Mouse (Mus musculus): Measurements from ENCODE around the gene Kat2b. TPM values are rescaled to one million over a fixed set of nuclear protein-coding genes. Genes with fewer than 3 reads are reported as not detected.
A peak's percentile ranks its signal among the peaks of the same experiment; 100 is the strongest.
"Not testable (repeated sequence)": the region's sequence is repeated elsewhere in the genome, so short reads cannot be mapped to it uniquely, and the experiment has no call there.

Gene Kat2b
- polyA plus RNA-seq, 1 experiment from 2014 or later = 11.2 TPM

GRCm38 (mm10) chr17:53688321-53688720, 121.7 kb downstream of the Kat2b start:
- ATAC-seq (ENCODE audit: low read depth) = no peak
- whole genome bisulfite sequencing = 30% methylated on average over 1 of the region's 1 CpGs
- Histone ChIP-seq H3K36me3 (ENCODE audit: control insufficient read depth, insufficient read depth, low read length) (no peaks in the 10 kb centered on the region), H3K9ac (replicated peaks; ENCODE audit: low read depth, low read length) (no peak overlapping the region), H3K27me3 (ENCODE audit: control insufficient read depth, insufficient read depth, low read length) (no peaks in the 10 kb centered on the region), H3K4me2 (ENCODE audit: low read depth, low read length) (peak overlapping the region; percentile 65; the same call in 1 of the 2 replicates), H3K27ac (ENCODE audit: low read depth, low read length) (no peak overlapping the region), H3K4me1 (ENCODE audit: control insufficient read depth, insufficient read depth, low read length) (no peaks in the 10 kb centered on the region), H3K4me3 (ENCODE audit: low read depth, low read length) (peak overlapping the region; percentile 48; the same call in 1 of the 2 replicates), H3K9me3 (ENCODE audit: control insufficient read depth, low read length) (no peaks in the 10 kb centered on the region)

GRCm38 (mm10) chr17:53688877-53689802, 122.5 kb downstream of the Kat2b start, which contains the start of gene Sgo1:
TSS of gene Sgo1 (minus strand) at chr17:53689333.
- under 1% methylated on average over 78 of the region's 78 CpGs for WGBS
- H3K4me3 ChIP-seq (ENCODE audit: low read depth, low read length) = peak within 1 kb of the TSS; percentile 48
- ATAC-seq (ENCODE audit: low read depth) = peak; percentile 99
- no peaks in the 10 kb centered on the region for H3K36me3 ChIP-seq (ENCODE audit: control insufficient read depth, insufficient read depth, low read length)
- H3K4me2 ChIP-seq (ENCODE audit: low read depth, low read length) = peak within 1 kb of the TSS; percentile 65
- no peaks in the 10 kb centered on the region for H3K4me1 ChIP-seq (ENCODE audit: control insufficient read depth, insufficient read depth, low read length)
- peak within 1 kb of the TSS; percentile 72 for H3K9ac ChIP-seq (replicated peaks; ENCODE audit: low read depth, low read length)
- H3K27ac ChIP-seq (ENCODE audit: low read depth, low read length) = peak within 1 kb of the TSS; percentile 94
- no peaks in the 10 kb centered on the region for H3K27me3 ChIP-seq (ENCODE audit: control insufficient read depth, insufficient read depth, low read length)
- H3K9me3 ChIP-seq (ENCODE audit: control insufficient read depth, low read length) = no peaks in the 10 kb centered on the region

- Histone ChIP-seq H3K27me3 (ENCODE audit: control insufficient read depth, insufficient read depth, low read length) (no peaks in the 10 kb centered on the region), H3K4me1 (ENCODE audit: control insufficient read depth, insufficient read depth, low read length) (no peaks in the 10 kb centered on the region), H3K36me3 (ENCODE audit: control insufficient read depth, insufficient read depth, low read length) (no peaks in the 10 kb centered on the region), H3K27ac (ENCODE audit: low read depth, low read length) (peak overlapping the region; percentile 94), H3K9me3 (ENCODE audit: control insufficient read depth, low read length) (no peaks in the 10 kb centered on the region), H3K4me3 (ENCODE audit: low read depth, low read length) (peak overlapping the region; percentile 48), H3K9ac (replicated peaks; ENCODE audit: low read depth, low read length) (peak overlapping the region; percentile 72), H3K4me2 (ENCODE audit: low read depth, low read length) (peak overlapping the region; percentile 53)
- 10% methylated on average over 7 of the region's 7 CpGs for WGBS
- peak; percentile 31 for ATAC-seq (ENCODE audit: low read depth)
Measured at GRCm38 (mm10) chr17:53689946-53690345, 123.3 kb downstream of the Kat2b start.

GRCm38 (mm10) chr17:53694039-53694438, 127.4 kb downstream of the Kat2b start:
- H3K4me3 ChIP-seq (ENCODE audit: low read depth, low read length) = no peak overlapping the region
- ATAC-seq (ENCODE audit: low read depth) = no peak
- H3K9me3 ChIP-seq (ENCODE audit: control insufficient read depth, low read length) = no peaks in the 10 kb centered on the region
- H3K27me3 ChIP-seq (ENCODE audit: control insufficient read depth, insufficient read depth, low read length) = no peaks in the 10 kb centered on the region
- H3K27ac ChIP-seq (ENCODE audit: low read depth, low read length) = no peak overlapping the region
- H3K36me3 ChIP-seq (ENCODE audit: control insufficient read depth, insufficient read depth, low read length) = no peaks in the 10 kb centered on the region
- no peak overlapping the region for H3K9ac ChIP-seq (replicated peaks; ENCODE audit: low read depth, low read length)
- no peaks in the 10 kb centered on the region for H3K4me1 ChIP-seq (ENCODE audit: control insufficient read depth, insufficient read depth, low read length)
- WGBS = 84% methylated on average over 2 of the region's 2 CpGs
- no peak overlapping the region for H3K4me2 ChIP-seq (ENCODE audit: low read depth, low read length)

GRCm38 (mm10) chr17:53697521-53697920, 130.9 kb downstream of the Kat2b start:
- not testable (repeated sequence) for H3K4me2 ChIP-seq (ENCODE audit: low read depth, low read length); H3K4me1 ChIP-seq (ENCODE audit: control insufficient read depth, insufficient read depth, low read length); ATAC-seq (ENCODE audit: low read depth); H3K4me3 ChIP-seq (ENCODE audit: low read depth, low read length); H3K9ac ChIP-seq (replicated peaks; ENCODE audit: low read depth, low read length); H3K27ac ChIP-seq (ENCODE audit: low read depth, low read length); H3K36me3 ChIP-seq (ENCODE audit: control insufficient read depth, insufficient read depth, low read length); H3K9me3 ChIP-seq (ENCODE audit: control insufficient read depth, low read length); H3K27me3 ChIP-seq (ENCODE audit: control insufficient read depth, insufficient read depth, low read length)
- 93% methylated on average over 8 of the region's 8 CpGs for WGBS

GRCm38 (mm10) chr17:53714453-53714852, 147.8 kb downstream of the Kat2b start:
- WGBS = 73% methylated on average over 1 of the region's 1 CpGs

GRCm38 (mm10) chr17:53715161-53715560, 148.5 kb downstream of the Kat2b start:
- H3K27ac ChIP-seq (ENCODE audit: low read depth, low read length); H3K4me2 ChIP-seq (ENCODE audit: low read depth, low read length); H3K4me3 ChIP-seq (ENCODE audit: low read depth, low read length); H3K27me3 ChIP-seq (ENCODE audit: control insufficient read depth, insufficient read depth, low read length); ATAC-seq (ENCODE audit: low read depth); H3K4me1 ChIP-seq (ENCODE audit: control insufficient read depth, insufficient read depth, low read length); H3K36me3 ChIP-seq (ENCODE audit: control insufficient read depth, insufficient read depth, low read length); H3K9me3 ChIP-seq (ENCODE audit: control insufficient read depth, low read length); H3K9ac ChIP-seq (replicated peaks; ENCODE audit: low read depth, low read length): not testable (repeated sequence)
- WGBS = 57% methylated on average over 1 of the region's 1 CpGs

More at GRCm38 (mm10) chr17:53714453-53714852, 147.8 kb downstream of the Kat2b start:
- Histone ChIP-seq H3K4me1 (ENCODE audit: control insufficient read depth, insufficient read depth, low read length) (no peaks in the 10 kb centered on the region), H3K27ac (ENCODE audit: low read depth, low read length) (no peak overlapping the region), H3K27me3 (ENCODE audit: control insufficient read depth, insufficient read depth, low read length) (no peaks in the 10 kb centered on the region), H3K4me2 (ENCODE audit: low read depth, low read length) (no peak overlapping the region), H3K36me3 (ENCODE audit: control insufficient read depth, insufficient read depth, low read length) (no peaks in the 10 kb centered on the region), H3K9me3 (ENCODE audit: control insufficient read depth, low read length) (no peaks in the 10 kb centered on the region), H3K9ac (replicated peaks; ENCODE audit: low read depth, low read length) (no peak overlapping the region), H3K4me3 (ENCODE audit: low read depth, low read length) (no peak overlapping the region)
- ATAC-seq (ENCODE audit: low read depth) = no peak

GRCm38 (mm10) chr17:53718474-53718873, 151.8 kb downstream of the Kat2b start:
- Histone ChIP-seq H3K4me2 (ENCODE audit: low read depth, low read length) (no peak overlapping the region), H3K9me3 (ENCODE audit: control insufficient read depth, low read length) (no peaks in the 10 kb centered on the region), H3K4me1 (ENCODE audit: control insufficient read depth, insufficient read depth, low read length) (no peaks in the 10 kb centered on the region), H3K4me3 (ENCODE audit: low read depth, low read length) (no peak overlapping the region), H3K27me3 (ENCODE audit: control insufficient read depth, insufficient read depth, low read length) (no peaks in the 10 kb centered on the region), H3K27ac (ENCODE audit: low read depth, low read length) (no peak overlapping the region), H3K9ac (replicated peaks; ENCODE audit: low read depth, low read length) (no peak overlapping the region), H3K36me3 (ENCODE audit: control insufficient read depth, insufficient read depth, low read length) (no peaks in the 10 kb centered on the region)
- WGBS = 83% methylated on average over 1 of the region's 1 CpGs
- ATAC-seq (ENCODE audit: low read depth) = no peak

- not testable (repeated sequence) for H3K4me2 ChIP-seq (ENCODE audit: low read depth, low read length); H3K9ac ChIP-seq (replicated peaks; ENCODE audit: low read depth, low read length); H3K4me1 ChIP-seq (ENCODE audit: control insufficient read depth, insufficient read depth, low read length); H3K4me3 ChIP-seq (ENCODE audit: low read depth, low read length); H3K27ac ChIP-seq (ENCODE audit: low read depth, low read length); H3K27me3 ChIP-seq (ENCODE audit: control insufficient read depth, insufficient read depth, low read length); H3K9me3 ChIP-seq (ENCODE audit: control insufficient read depth, low read length); H3K36me3 ChIP-seq (ENCODE audit: control insufficient read depth, insufficient read depth, low read length); ATAC-seq (ENCODE audit: low read depth)
- WGBS = 85% methylated on average over 3 of the region's 3 CpGs
Measured at GRCm38 (mm10) chr17:53718916-53719315, 152.3 kb downstream of the Kat2b start.
